Mouse (Mus musculus): ENCODE data around the gene St3gal5.

DNA sequence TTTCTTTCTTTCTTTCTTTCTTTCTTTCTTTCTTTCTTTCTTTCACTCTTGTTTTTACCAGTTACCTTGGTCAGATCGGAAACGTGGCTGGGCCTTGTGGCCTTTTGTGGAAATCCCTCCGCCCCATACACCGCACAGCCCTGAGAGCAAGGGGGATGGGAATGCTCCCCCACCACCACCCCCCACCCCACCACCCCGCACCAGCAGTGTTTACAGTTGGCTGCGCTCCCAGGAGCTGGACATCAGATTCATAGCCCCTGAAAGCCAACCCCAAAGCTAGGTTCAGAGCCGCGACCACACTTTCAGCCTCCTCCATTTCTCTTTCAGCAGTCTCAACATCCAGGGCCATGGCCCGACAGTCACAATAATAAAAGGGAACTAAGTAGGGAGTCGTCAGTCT, 31.4 kb upstream of the St3gal5 start:
- TF ChIP-seq POLR2A (IDR thresholded peaks at IDR 0.05; ENCODE audit: control insufficient read depth in 1 of 2, insufficient read depth in 1 of 2, low read depth in 1 of 2, low read length in 2 of 2, poor library complexity in 1 of 2) (no peak), EP300 (IDR thresholded peaks at IDR 0.05; ENCODE audit: low read depth in 1 of 2, low read length in 2 of 2) (no peak), ZC3H11A (IDR thresholded peaks at IDR 0.05; ENCODE audit: low read depth, low read length) (no peak), CTCF (IDR thresholded peaks at IDR 0.05 in 2 of 3, conservative IDR thresholded peaks at IDR 0.05 in 1 of 3; ENCODE audit: control insufficient read depth in 1 of 3, insufficient read depth in 1 of 3, low read depth in 2 of 3, low read length in 3 of 3, poor library complexity in 1 of 3, severe bottlenecking in 1 of 3) (no peak), ZMIZ1 (IDR thresholded peaks at IDR 0.05; ENCODE audit: low read depth, low read length) (no peak), BHLHE40 (IDR thresholded peaks at IDR 0.05; ENCODE audit: borderline replicate concordance, low read depth, low read length) (no peak), ETS1 (IDR thresholded peaks at IDR 0.05; ENCODE audit: low read depth, low read length) (no peak), SMC3 (IDR thresholded peaks at IDR 0.05; ENCODE audit: low read depth, low read length) (no peak)
